Mouse (Mus musculus) MEL (cell line): ENCODE data around the gene Cbx6. TPM values are rescaled to one million over a fixed set of nuclear protein-coding genes. Genes with fewer than 3 reads are reported as not detected.

Experiments used
- DNase-seq: peaks from one replicate; pipeline ENCODE4 v3.0.0; 2011; ENCODE audit warnings: low read depth, low spot score
- H3K27ac ChIP-seq: 2 replicates; pipeline ENCODE4 v1.5.1; 2012; ENCODE audit warnings: low read depth, mild to moderate bottlenecking, control low read depth, low read length, moderate library complexity; ENCODE audit not compliant: control insufficient read depth
- H3K27me3 ChIP-seq, 2 experiments: fragments of 150-350 bp in 1 of 2; sonication (generic) in 1 of 2; 2 replicates each; pipeline ENCODE4 v1.6.1; 2012; ENCODE audit warnings: low read length in 2 of 2, mild to moderate bottlenecking in 2 of 2, improper control_type of control experiment in 1 of 2, moderate library complexity in 1 of 2; ENCODE audit not compliant: insufficient read depth in 2 of 2, control insufficient read depth in 1 of 2
- H3K36me3 ChIP-seq, 2 experiments: 2 replicates each; pipeline ENCODE4 v1.6.1; 2012 to 2014; ENCODE audit warnings: low read length in 2 of 2, improper control_type of control experiment in 1 of 2, inconsistent platforms in 1 of 2, mild to moderate bottlenecking in 1 of 2; ENCODE audit not compliant: insufficient read depth in 2 of 2, control insufficient read depth in 1 of 2
- H3K4me1 ChIP-seq, 2 experiments: fragments of 150-350 bp in 1 of 2; sonication (generic) in 1 of 2; 2 replicates each; pipeline ENCODE4 v1.6.1; 2012; ENCODE audit warnings: low read length in 2 of 2, improper control_type of control experiment in 1 of 2, mild to moderate bottlenecking in 1 of 2; ENCODE audit not compliant: insufficient read depth in 2 of 2, control insufficient read depth in 1 of 2
- H3K4me3 ChIP-seq, 2 experiments: fragments of 150-350 bp in 1 of 2; sonication (generic) in 1 of 2; 2 replicates each; pipeline ENCODE4 v1.5.1; 2012; ENCODE audit warnings: low read depth in 2 of 2, low read length in 2 of 2, mild to moderate bottlenecking in 2 of 2, moderate library complexity in 2 of 2, control low read depth in 1 of 2, improper control_type of control experiment in 1 of 2; ENCODE audit not compliant: control insufficient read depth in 1 of 2, insufficient read depth in 1 of 2
- H3K79me2 ChIP-seq: 2 replicates; pipeline ENCODE4 v1.6.1; 2012; ENCODE audit warnings: mild to moderate bottlenecking, low read length, moderate library complexity; ENCODE audit not compliant: control insufficient read depth, poor library complexity, insufficient read depth
- H3K9ac ChIP-seq: 2 replicates; pipeline ENCODE4 v1.6.1; 2012; ENCODE audit warnings: low read depth, mild to moderate bottlenecking, control low read depth, low read length, moderate library complexity; ENCODE audit not compliant: control insufficient read depth, poor library complexity, severe bottlenecking
- H3K9me3 ChIP-seq: fragments of 150-350 bp; sonication (generic); replicated peaks from 2 replicates; pipeline ENCODE4 v1.6.1; 2012; ENCODE audit warnings: mild to moderate bottlenecking, low read length, improper control_type of control experiment, moderate library complexity; ENCODE audit not compliant: insufficient read depth
- CHD1 ChIP-seq: IDR thresholded peaks from 2 replicates; pipeline ENCODE4 v1.6.1; 2012; ENCODE audit warnings: low read depth, mild to moderate bottlenecking, inconsistent platforms, low read length, improper control_type of control experiment
- CTCF ChIP-seq, 3 experiments: IDR thresholded peaks in 2 of 3; conservative IDR thresholded peaks in 1 of 3; 2 replicates each; pipeline ENCODE4 v1.5.1; 2011 to 2012; ENCODE audit warnings: low read length in 3 of 3, low read depth in 2 of 3, mild to moderate bottlenecking in 2 of 3, improper control_type of control experiment in 1 of 3, inconsistent platforms in 1 of 3, mixed read lengths in 1 of 3, moderate library complexity in 1 of 3; ENCODE audit not compliant: control insufficient read depth in 1 of 3, insufficient read depth in 1 of 3, poor library complexity in 1 of 3, severe bottlenecking in 1 of 3
- E2F4 ChIP-seq: IDR thresholded peaks from 2 replicates; pipeline ENCODE4 v1.6.1; 2011; ENCODE audit warnings: low read depth, low read length, improper control_type of control experiment, borderline replicate concordance
- EP300 ChIP-seq, 2 experiments: IDR thresholded peaks; 2 replicates each; pipeline ENCODE4 v1.6.1; 2011; ENCODE audit warnings: improper control_type of control experiment in 2 of 2, low read length in 2 of 2, low read depth in 1 of 2, mild to moderate bottlenecking in 1 of 2
- KAT2A ChIP-seq: conservative IDR thresholded peaks from 2 replicates; pipeline ENCODE4 v1.6.1; 2012; ENCODE audit warnings: low read depth, low read length, improper control_type of control experiment, inconsistent platforms
- MAX ChIP-seq: IDR thresholded peaks from 2 replicates; pipeline ENCODE4 v1.6.1; 2011; ENCODE audit warnings: low read length, improper control_type of control experiment
- MEF2A ChIP-seq: IDR thresholded peaks from 2 replicates; pipeline ENCODE4 v1.6.1; 2014; ENCODE audit warnings: low read depth, mild to moderate bottlenecking, inconsistent platforms, low read length, improper control_type of control experiment; ENCODE audit not compliant: poor library complexity, insufficient replicate concordance, severe bottlenecking; ENCODE audit errors: extremely low read depth
- MXI1 ChIP-seq: IDR thresholded peaks from 2 replicates; pipeline ENCODE4 v1.6.1; 2011; ENCODE audit warnings: mild to moderate bottlenecking, low read depth, low read length, improper control_type of control experiment
- MYB ChIP-seq: IDR thresholded peaks from 2 replicates; pipeline ENCODE4 v1.6.1; 2011; ENCODE audit warnings: mild to moderate bottlenecking, low read depth, low read length, improper control_type of control experiment
- NELFE ChIP-seq: IDR thresholded peaks from 2 replicates; pipeline ENCODE4 v1.6.1; 2011; ENCODE audit warnings: low read depth, low read length, improper control_type of control experiment
- NRF1 ChIP-seq: IDR thresholded peaks from 2 replicates; pipeline ENCODE4 v1.6.1; 2014; ENCODE audit warnings: low read depth, mild to moderate bottlenecking, inconsistent platforms, low read length, improper control_type of control experiment, moderate library complexity; ENCODE audit not compliant: poor library complexity, insufficient read depth, severe bottlenecking
- POLR2AphosphoS2 ChIP-seq: IDR thresholded peaks from 2 replicates; pipeline ENCODE4 v1.6.1; 2011; ENCODE audit warnings: low read length, improper control_type of control experiment
- RAD21 ChIP-seq: IDR thresholded peaks from 2 replicates; pipeline ENCODE4 v1.6.1; 2011; ENCODE audit warnings: mild to moderate bottlenecking, low read depth, low read length, improper control_type of control experiment
- RCOR1 ChIP-seq: IDR thresholded peaks from 2 replicates; pipeline ENCODE4 v1.6.1; 2012; ENCODE audit warnings: low read depth, mild to moderate bottlenecking, inconsistent platforms, low read length, improper control_type of control experiment
- SIN3A ChIP-seq: IDR thresholded peaks from 2 replicates; pipeline ENCODE4 v1.6.1; 2012; ENCODE audit warnings: low read length, improper control_type of control experiment, inconsistent platforms
- SMC3 ChIP-seq: IDR thresholded peaks from 2 replicates; pipeline ENCODE4 v1.6.1; 2011; ENCODE audit warnings: low read depth, low read length, improper control_type of control experiment
- UBTF ChIP-seq: IDR thresholded peaks from 2 replicates; pipeline ENCODE4 v1.6.1; 2012; ENCODE audit warnings: low read depth, mild to moderate bottlenecking, inconsistent platforms, low read length, improper control_type of control experiment, moderate library complexity, borderline replicate concordance; ENCODE audit not compliant: insufficient read depth
- ZC3H11A ChIP-seq: IDR thresholded peaks from 2 replicates; pipeline ENCODE4 v1.6.1; 2012; ENCODE audit warnings: low read depth, mild to moderate bottlenecking, inconsistent platforms, low read length, improper control_type of control experiment
- ZKSCAN1 ChIP-seq: IDR thresholded peaks from 2 replicates; pipeline ENCODE4 v1.6.1; 2012; ENCODE audit warnings: low read depth, mild to moderate bottlenecking, inconsistent platforms, low read length, improper control_type of control experiment, moderate library complexity
- ZNF384 ChIP-seq: IDR thresholded peaks from 2 replicates; pipeline ENCODE4 v1.6.1; 2012; ENCODE audit warnings: low read depth, mild to moderate bottlenecking, inconsistent platforms, low read length, improper control_type of control experiment
- polyA plus RNA-seq, 2 experiments: library from polyadenylated mRNA; stranded (reverse) in 1 of 2; unstranded in 1 of 2; fragments of >175 nt in 1 of 2; fragments of >200 nt in 1 of 2; gene quantifications; 2 replicates each; pipeline versions ENCODE4 v1.2.1 to v1.2.4; 2012; ENCODE audit warnings: low replicate concordance in 2 of 2, low read depth in 1 of 2; ENCODE audit not compliant: insufficient read length in 2 of 2, insufficient read depth in 1 of 2, missing spikeins in 1 of 2
- total RNA-seq: library from RNA; depleted of rRNA; stranded (reverse); fragments of 300-350 nt; gene quantifications from 2 replicates; pipeline ENCODE4 v1.2.3, GENCODE M21; 2012

The Cbx6 gene
- total and polyA plus RNA-seq, 3 experiments, result 25.1 to 43.6 TPM; not detected in 1

GRCm38 (mm10) chr15:79830388-79830787 lies 4.1 kb downstream of the Cbx6 start:
- Histone ChIP-seq H3K4me3 (no peak overlapping the region), H3K9ac (no peak overlapping the region), H3K36me3 (peaks cover 0 to 13% of the 10 kb centered on the region in 2 experiments; a peak in 3 of 4 replicates), H3K79me2 (peaks cover 19% of the 10 kb centered on the region), H3K4me1 (peaks cover 0 to 15% of the 10 kb centered on the region in 2 experiments; a peak in 1 of 4 replicates), H3K27me3 (no peaks in the 10 kb centered on the region), H3K27ac (no peak overlapping the region), H3K9me3 (no peaks in the 10 kb centered on the region)
- peak; percentile 86 for DNase-seq
- TF ChIP-seq ZNF384, result no peak
- peak; percentile 72 to 87 (median 76) for TF ChIP-seq CTCF (IDR thresholded peaks at IDR 0.05 in 2 of 3, conservative IDR thresholded peaks at IDR 0.05 in 1 of 3; ENCODE audit: control insufficient read depth in 1 of 3, insufficient read depth in 1 of 3, low read depth in 2 of 3, low read length in 3 of 3, poor library complexity in 1 of 3, severe bottlenecking in 1 of 3)
- peak; percentile 56 for TF ChIP-seq SMC3
- TF ChIP-seq UBTF, result no peak
- TF ChIP-seq CHD1, result no peak
- TF ChIP-seq E2F4, result no peak
- no peak for TF ChIP-seq SIN3A
- TF ChIP-seq KAT2A, result no peak
- TF ChIP-seq POLR2AphosphoS2, result peak; percentile 39; the same call in 1 of the 2 replicates
- no peak for TF ChIP-seq NRF1
- peak; percentile 33 for TF ChIP-seq RAD21
- TF ChIP-seq MXI1, result no peak
- TF ChIP-seq RCOR1, result no peak
- no peak for TF ChIP-seq ZC3H11A
- TF ChIP-seq NELFE, result no peak
- no peak for TF ChIP-seq MEF2A
- TF ChIP-seq MAX, result no peak

DNA sequence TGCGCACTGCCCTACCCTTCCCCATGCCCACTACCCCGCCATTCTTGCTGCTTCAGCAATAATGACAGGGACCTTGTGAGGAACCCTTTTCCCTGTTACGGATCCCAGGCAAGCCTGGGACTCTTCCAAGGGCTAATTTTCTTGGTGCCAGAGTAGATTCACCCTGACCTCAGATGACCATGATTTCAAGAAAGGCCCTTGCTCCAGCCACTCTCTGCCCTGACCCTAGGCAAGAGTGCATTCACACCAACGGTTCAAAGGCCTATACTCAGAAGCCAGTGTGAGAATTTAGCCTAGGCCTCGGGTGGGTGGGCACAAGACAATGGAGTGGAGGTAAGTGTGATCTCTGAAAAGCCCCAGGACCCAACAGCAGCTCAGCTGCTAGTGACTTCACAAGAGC lies 5.1 kb downstream of the Cbx6 start:
- peaks cover 0 to 12% of the 10 kb centered on the region in 2 experiments; a peak in 3 of 4 replicates for H3K36me3 ChIP-seq
- TF ChIP-seq EP300 (IDR thresholded peaks at IDR 0.05; ENCODE audit: low read depth in 1 of 2, low read length in 2 of 2) (no peak), POLR2AphosphoS2 (no peak), ZKSCAN1 (no peak), MYB (no peak), NELFE (no peak)
- peaks cover 19% of the 10 kb centered on the region for H3K79me2 ChIP-seq
- H3K4me1 ChIP-seq, result peaks cover 2 to 11% of the 10 kb centered on the region in 2 experiments; a peak in 2 of 4 replicates
- DNase-seq, result no peak
- H3K9me3 ChIP-seq, result no peaks in the 10 kb centered on the region
- H3K27ac ChIP-seq, result no peak overlapping the region
- H3K9ac ChIP-seq, result no peak overlapping the region
- no peak overlapping the region for H3K4me3 ChIP-seq
- H3K27me3 ChIP-seq, result no peaks in the 10 kb centered on the region
